In the genomic region with DNA sequence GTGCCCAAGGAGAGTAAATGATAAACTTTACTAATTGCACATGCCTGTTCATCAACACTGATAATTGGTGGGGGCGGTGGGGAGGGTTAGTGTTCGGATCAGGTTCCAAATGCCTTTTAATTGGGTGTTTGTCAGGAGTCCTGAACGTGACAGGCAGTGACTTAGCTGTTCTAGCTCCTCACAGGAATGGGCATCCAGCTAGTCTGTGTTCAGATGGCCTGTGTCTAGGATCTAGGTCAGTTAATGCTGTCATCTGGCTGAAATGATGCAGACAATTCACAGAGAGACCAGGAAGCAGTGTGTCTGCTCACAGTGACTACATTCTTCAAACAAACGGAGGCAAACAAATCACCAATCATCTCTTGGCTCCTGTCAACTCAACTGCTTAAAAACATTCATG, we compare ENCODE assay signal across 20 mouse cellular contexts. TPM values are rescaled to one million over a fixed set of nuclear protein-coding genes. Genes with fewer than 3 reads are reported as not detected.
DNase-seq lines count a peak whose midpoint lies in the region; ATAC-seq lines count a peak whose summit lies in the region.
"Had no signal": no experiment of that assay in that cellular context is flagged by ENCODE, and none has a peak within 500 bp of the region (broad histone marks: within the 10 kb centered on the region; RNA-seq: fewer than 3 reads in every experiment).

No protein-coding gene starts in this region.

- peaks cover 21% of the 10 kb centered on the region; the same call in 1 of the 2 replicates for H3K36me3 ChIP-seq in heart, embryonic 15.5 days
- H3K36me3 ChIP-seq: midbrain, embryonic 10.5 days; neural tube, embryonic 15.5 days had no signal

- peaks cover 86% of the 10 kb centered on the region for H3K4me1 ChIP-seq in heart, embryonic 15.5 days (replicated peaks)

- no peak overlapping the region for H3K4me2 ChIP-seq in heart, embryonic 15.5 days
- H3K4me2 ChIP-seq: neural tube, embryonic 15.5 days had no signal

- no peaks in the 10 kb centered on the region for H3K27me3 ChIP-seq in heart, embryonic 15.5 days
- H3K27me3 ChIP-seq: neural tube, embryonic 15.5 days; Patski had no signal

- 26% methylated on average over 4 of the region's 4 CpGs for WGBS in heart, embryonic 15.5 days

- H3K4me3 ChIP-seq in heart, embryonic 15.5 days, result no peak overlapping the region
- H3K4me3 ChIP-seq: midbrain, embryonic 10.5 days; neural tube, embryonic 15.5 days had no signal

- no peaks in the 10 kb centered on the region for H3K9me3 ChIP-seq in heart, embryonic 15.5 days (replicated peaks)
- H3K9me3 ChIP-seq: midbrain, embryonic 10.5 days; neural tube, embryonic 15.5 days had no signal

- peak; percentile 57; the same call in 1 of the 2 replicates for ATAC-seq in heart, embryonic 15.5 days (replicated peaks; ENCODE audit: insufficient number of reproducible peaks, insufficient read depth, low FRiP score, low read depth)
- ATAC-seq: CD4-positive, CD25-positive, alpha-beta regulatory T cell, adult 4 months; forebrain, postnatal 0 days; hindbrain, postnatal 0 days; lung, postnatal 0 days; Patski had no signal

- H3K9ac ChIP-seq in heart, embryonic 15.5 days, result no peak overlapping the region
- H3K9ac ChIP-seq: forebrain, postnatal 0 days; neural tube, embryonic 15.5 days had no signal

- H3K27ac ChIP-seq in heart, embryonic 15.5 days, result peak overlapping the region; percentile 70
- H3K27ac ChIP-seq: hindbrain, postnatal 0 days; midbrain, embryonic 10.5 days; neural tube, embryonic 15.5 days had no signal

- peak; percentile 31 to 49 for DNase-seq in heart, adult 18-20 months
- no peak for DNase-seq in heart, postnatal 4 days
- DNase-seq in heart, adult 9 months (ENCODE audit: low spot score in 2 of 2), result no peak
- peak; percentile 72 for DNase-seq in retina, postnatal 1 day
- no peak for DNase-seq in retina, embryonic 14.5 days (ENCODE audit: low spot score)
- DNase-seq in urinary bladder, postnatal 14 days (ENCODE audit: low spot score), result no peak
- DNase-seq: cerebellum, adult 11-12 months; cerebellum, postnatal 10 days; forebrain, postnatal 0 days; gastrocnemius, postnatal 36 days; kidney, adult 11 months; thymus, adult 18-20 months; thymus, postnatal 36 days had no signal

RNA-seq across cellular contexts. Expression of gene Nrp1, which starts 12.1 kb away (rescaled TPM):
- 100 to 1,000 TPM in 1 of 2 experiments, 10 to 100 TPM in 1; 88.3 to 107 TPM for total RNA-seq in heart, adult 18-20 months (2021)
- total RNA-seq in heart, postnatal 4 days (2021), result 100 to 1,000 TPM; 153 to 156 TPM
- 138 and 147 TPM in 2 replicates for polyA plus RNA-seq in heart, embryonic 15.5 days (2015; fragmentation: Nextera tagmentation; extraction: Ambion mirVana)

Comparison
In these comparisons a context has a peak if more than half of its experiments do, and no peak if none do; other contexts are left out.
1. DNase-seq: peak in heart, adult 18-20 months (2 of 2) and retina, postnatal 1 day (single experiment); none in heart, postnatal 4 days (single experiment), heart, adult 9 months (0 of 2), retina, embryonic 14.5 days (single experiment) and urinary bladder, postnatal 14 days (single experiment).